Mouse (Mus musculus) small intestine, adult 2 months (tissue): ENCODE data around the gene Gm20696. TPM values are rescaled to one million over a fixed set of nuclear protein-coding genes. Genes with fewer than 3 reads are reported as not detected.
A peak's percentile ranks its signal among the peaks of the same experiment; 100 is the strongest.

Experiments
- H3K27ac ChIP-seq: fragments of 200-500 bp; 2 replicates; pipeline ENCODE4 v1.5.1; 2012; ENCODE audit warnings: low read depth, low read length, control low read depth, inconsistent platforms; ENCODE audit not compliant: insufficient read depth
- H3K27me3 ChIP-seq: fragments of 200-500 bp; 2 replicates; pipeline ENCODE4 v1.6.1; 2012; ENCODE audit warnings: mild to moderate bottlenecking, moderate library complexity, low read length, inconsistent platforms; ENCODE audit not compliant: control insufficient read depth, insufficient read depth
- H3K36me3 ChIP-seq: fragments of 200-500 bp; 2 replicates; pipeline ENCODE4 v1.6.1; 2012; ENCODE audit warnings: mild to moderate bottlenecking, low read length, control low read depth, inconsistent platforms; ENCODE audit not compliant: control insufficient read depth, insufficient read depth
- H3K4me1 ChIP-seq: fragments of 200-500 bp; 2 replicates; pipeline ENCODE4 v1.6.1; 2012; ENCODE audit warnings: low read length, inconsistent platforms, mixed read lengths; ENCODE audit not compliant: control insufficient read depth, insufficient read depth, insufficient read length
- H3K4me3 ChIP-seq: fragments of 200-500 bp; 2 replicates; pipeline ENCODE4 v1.5.1; 2012; ENCODE audit warnings: low read depth, mild to moderate bottlenecking, control low read depth, inconsistent platforms, low read length, moderate library complexity
- CTCF ChIP-seq: fragments of 200-500 bp; IDR thresholded peaks from 2 replicates; pipeline ENCODE4 v1.5.1; 2012; ENCODE audit warnings: low read depth, mild to moderate bottlenecking, control low read depth, inconsistent platforms, low read length, moderate library complexity, mixed read lengths; ENCODE audit not compliant: insufficient replicate concordance, insufficient read length; ENCODE audit errors: extremely low read depth
- POLR2A ChIP-seq: fragments of 200-500 bp; IDR thresholded peaks from 2 replicates; pipeline ENCODE4 v1.6.1; 2012; ENCODE audit warnings: low read depth, mild to moderate bottlenecking, control low read depth, inconsistent platforms, low read length, moderate library complexity
- WGBS: fragments of 180-500 bp; shearing (Covaris S2); methylation state at CpG from one replicate; pipeline ENCODE4 v1.1.7; 2018; 5-methylcytosine and 5-hydroxymethylcytosine counted together
- polyA plus RNA-seq: library from polyadenylated mRNA; depleted of rRNA; stranded (reverse); fragments of >200 nt; gene quantifications from 2 replicates; pipeline ENCODE4 v1.2.3, GENCODE M21; 2012

The Gm20696 gene
- polyA plus RNA-seq, 1 experiment = 0.57 TPM

DNA sequence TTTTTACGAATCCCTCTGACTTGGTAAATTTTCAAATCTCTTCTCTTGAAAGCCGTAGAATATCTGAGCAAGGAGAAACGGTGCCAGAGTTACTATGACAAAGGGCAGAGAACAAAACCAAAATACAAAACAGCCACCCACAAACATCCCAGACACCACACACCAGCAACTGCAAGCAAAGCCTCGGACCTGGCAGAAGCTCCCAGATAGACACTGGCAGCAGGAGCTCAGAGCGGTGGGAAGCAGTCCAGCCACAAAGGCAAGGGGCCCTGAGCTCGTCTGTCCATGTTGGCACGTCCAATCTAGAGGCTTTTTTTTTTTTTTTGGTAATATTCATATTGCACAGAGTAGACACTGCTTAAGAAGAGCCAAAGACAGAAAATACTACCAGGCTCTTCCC lies 202.7 kb downstream of the Gm20696 start:
- WGBS = 88% methylated on average over 7 of the region's 7 CpGs
- Histone ChIP-seq H3K36me3 (peaks cover 3% of the 10 kb centered on the region), H3K27me3 (no peaks in the 10 kb centered on the region), H3K27ac (no peak overlapping the region), H3K4me1 (no peaks in the 10 kb centered on the region; the same call in none of the 2 replicates), H3K4me3 (no peak overlapping the region)
- TF ChIP-seq CTCF (no peak), POLR2A (no peak)

DNA sequence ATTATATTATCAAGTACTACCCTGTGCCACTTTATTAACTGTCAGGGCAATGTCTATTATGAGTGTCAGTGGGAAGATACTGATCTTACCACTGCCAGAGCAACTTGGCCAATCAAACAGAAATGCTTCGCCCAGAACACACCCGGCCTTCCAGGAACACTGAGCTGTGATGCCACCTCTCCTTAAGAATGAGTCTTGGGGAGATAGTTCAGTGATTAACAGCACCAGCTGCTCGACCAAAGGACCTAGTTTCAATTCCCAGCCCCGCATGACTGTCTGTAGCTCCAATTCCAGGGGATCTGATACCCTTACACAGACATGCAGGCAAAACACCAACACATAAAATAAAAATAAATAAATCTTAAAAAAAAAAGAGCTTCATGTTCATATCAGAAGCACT lies 207.8 kb downstream of the Gm20696 start:
- WGBS = 56% methylated on average over 4 of the region's 4 CpGs
- H3K4me1 ChIP-seq = peaks cover 3% of the 10 kb centered on the region; the same call in 1 of the 2 replicates
- no peak overlapping the region for H3K4me3 ChIP-seq
- no peaks in the 10 kb centered on the region for H3K27me3 ChIP-seq
- no peak overlapping the region for H3K27ac ChIP-seq
- H3K36me3 ChIP-seq = 0 out of 2 replicates have a peak, but pooled peaks cover 2% of the 10 kb centered on the region
- no peak for TF ChIP-seq POLR2A
- no peak for TF ChIP-seq CTCF

DNA sequence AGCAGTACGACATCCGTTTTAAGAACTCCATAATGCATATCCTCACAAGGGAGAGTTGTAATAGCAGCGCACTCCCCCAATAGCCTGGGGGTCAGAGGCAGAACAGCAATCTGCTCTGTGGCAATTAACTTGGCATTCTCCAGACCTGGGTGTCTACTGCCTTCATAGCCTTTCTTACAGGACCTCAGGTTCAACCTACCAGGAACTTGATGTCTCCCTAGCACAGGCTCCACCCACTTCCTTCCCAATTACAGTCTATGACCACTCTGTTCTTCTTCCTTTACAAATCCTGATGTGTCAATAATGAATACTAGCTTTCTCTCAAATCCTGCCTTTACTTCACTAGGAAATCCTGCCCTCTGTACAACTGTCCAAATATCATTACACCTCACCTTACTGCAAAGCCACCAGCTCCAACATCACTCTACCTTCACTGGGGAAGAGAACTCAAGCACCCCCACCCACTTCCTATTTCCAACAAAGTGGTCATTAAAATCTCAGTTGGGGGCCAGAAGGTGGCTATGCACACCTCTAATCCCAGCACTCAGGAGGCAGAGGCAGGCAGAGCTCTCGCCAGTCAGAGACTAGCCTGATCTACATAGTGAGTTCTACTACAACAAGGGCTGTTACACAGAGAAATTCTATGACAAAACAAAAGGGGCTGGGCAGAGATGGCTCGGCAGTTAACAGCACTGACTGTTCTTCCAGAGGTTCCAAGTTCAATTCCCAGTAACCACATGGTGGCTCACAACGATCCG lies 212.7 kb downstream of the Gm20696 start:
- no peaks in the 10 kb centered on the region for H3K36me3 ChIP-seq
- no peak overlapping the region for H3K27ac ChIP-seq
- WGBS = 95% methylated on average over 7 of the region's 7 CpGs
- peaks cover 14% of the 10 kb centered on the region; the same call in 1 of the 2 replicates for H3K4me1 ChIP-seq
- TF ChIP-seq POLR2A (no peak), CTCF (no peak)
- no peaks in the 10 kb centered on the region for H3K27me3 ChIP-seq
- H3K4me3 ChIP-seq = no peak overlapping the region

DNA sequence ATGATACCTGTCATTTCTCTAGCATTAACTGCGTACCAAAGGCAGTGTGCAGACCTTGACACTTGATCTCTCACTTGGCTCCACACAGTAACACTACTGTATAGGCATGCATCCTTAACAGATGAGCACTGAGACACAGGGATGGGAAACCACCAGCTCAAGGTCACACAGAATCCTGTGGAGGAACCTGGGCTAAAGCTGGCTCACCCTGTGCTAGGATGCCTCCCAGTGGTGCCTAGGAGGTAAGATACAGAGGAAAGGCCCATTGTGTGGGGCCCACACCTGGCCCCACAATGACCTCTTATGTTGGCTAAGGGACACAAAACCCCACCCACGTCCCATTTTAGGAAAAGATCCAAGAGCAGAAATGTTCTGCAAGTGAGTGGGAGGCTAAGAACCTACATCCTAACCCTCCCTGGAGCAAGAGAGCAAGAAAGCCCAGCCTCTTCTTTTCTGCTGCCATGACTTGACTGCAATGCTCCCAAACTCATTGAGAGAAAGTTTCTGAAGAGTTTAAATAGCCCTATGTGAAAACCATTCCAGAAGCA lies 213.9 kb downstream of the Gm20696 start:
- H3K4me1 ChIP-seq = peaks cover 11% of the 10 kb centered on the region; the same call in 1 of the 2 replicates
- H3K36me3 ChIP-seq = no peaks in the 10 kb centered on the region
- WGBS = 51% methylated on average over 2 of the region's 2 CpGs
- H3K27ac ChIP-seq = no peak overlapping the region
- H3K27me3 ChIP-seq = no peaks in the 10 kb centered on the region
- no peak overlapping the region for H3K4me3 ChIP-seq
- TF ChIP-seq CTCF (peak; percentile 33; the same call in 1 of the 2 replicates), POLR2A (no peak)

DNA sequence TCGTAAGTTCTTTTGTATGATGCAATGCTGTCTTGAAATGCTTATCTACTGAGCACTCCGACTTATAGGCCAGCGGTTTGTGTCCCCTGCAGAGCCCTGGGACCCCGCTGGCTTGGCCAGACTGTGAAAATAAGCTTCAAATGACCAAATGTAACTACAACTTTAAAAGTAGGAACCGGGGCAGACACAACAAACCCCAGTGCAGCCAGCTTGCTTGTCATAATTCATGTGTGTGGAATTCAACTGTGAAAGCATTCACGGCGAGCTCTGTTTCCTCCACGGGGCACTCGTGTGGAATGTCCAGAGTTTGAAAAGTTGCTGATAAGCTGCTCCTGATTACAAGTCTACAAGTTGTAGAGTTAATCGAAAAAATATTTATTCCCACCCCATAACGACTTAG lies 215.1 kb downstream of the Gm20696 start:
- H3K36me3 ChIP-seq = no peaks in the 10 kb centered on the region
- H3K27me3 ChIP-seq = no peaks in the 10 kb centered on the region
- H3K27ac ChIP-seq = no peak overlapping the region
- H3K4me1 ChIP-seq = peaks cover 11% of the 10 kb centered on the region; the same call in 1 of the 2 replicates
- WGBS = 61% methylated on average over 11 of the region's 11 CpGs
- no peak overlapping the region for H3K4me3 ChIP-seq
- no peak for TF ChIP-seq CTCF
- TF ChIP-seq POLR2A = no peak

DNA sequence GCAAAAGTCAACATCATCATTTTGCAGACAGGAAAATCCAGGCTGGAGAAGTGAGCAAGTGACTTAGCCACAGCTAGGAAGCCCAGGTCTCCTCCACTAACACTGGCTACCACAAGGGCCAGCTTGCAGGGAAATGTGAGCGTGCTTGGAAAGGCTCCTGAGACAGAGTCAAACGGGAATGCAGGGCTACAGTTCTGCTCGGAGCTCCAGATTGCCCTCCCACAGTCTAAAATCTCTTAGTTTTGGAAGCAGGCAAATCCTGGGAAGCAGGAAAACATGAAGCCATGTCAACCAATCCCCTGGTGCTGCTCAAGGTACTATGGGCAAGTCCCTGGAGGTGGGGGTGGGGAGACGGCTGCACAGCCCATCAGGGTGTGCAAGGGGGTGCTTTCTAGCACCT lies 219.2 kb downstream of the Gm20696 start:
- TF ChIP-seq POLR2A = no peak
- WGBS = 91% methylated on average over 4 of the region's 4 CpGs
- H3K4me3 ChIP-seq = no peak overlapping the region
- H3K36me3 ChIP-seq = no peaks in the 10 kb centered on the region
- no peaks in the 10 kb centered on the region for H3K27me3 ChIP-seq
- peaks cover 3% of the 10 kb centered on the region; the same call in 1 of the 2 replicates for H3K4me1 ChIP-seq
- H3K27ac ChIP-seq = no peak overlapping the region

DNA sequence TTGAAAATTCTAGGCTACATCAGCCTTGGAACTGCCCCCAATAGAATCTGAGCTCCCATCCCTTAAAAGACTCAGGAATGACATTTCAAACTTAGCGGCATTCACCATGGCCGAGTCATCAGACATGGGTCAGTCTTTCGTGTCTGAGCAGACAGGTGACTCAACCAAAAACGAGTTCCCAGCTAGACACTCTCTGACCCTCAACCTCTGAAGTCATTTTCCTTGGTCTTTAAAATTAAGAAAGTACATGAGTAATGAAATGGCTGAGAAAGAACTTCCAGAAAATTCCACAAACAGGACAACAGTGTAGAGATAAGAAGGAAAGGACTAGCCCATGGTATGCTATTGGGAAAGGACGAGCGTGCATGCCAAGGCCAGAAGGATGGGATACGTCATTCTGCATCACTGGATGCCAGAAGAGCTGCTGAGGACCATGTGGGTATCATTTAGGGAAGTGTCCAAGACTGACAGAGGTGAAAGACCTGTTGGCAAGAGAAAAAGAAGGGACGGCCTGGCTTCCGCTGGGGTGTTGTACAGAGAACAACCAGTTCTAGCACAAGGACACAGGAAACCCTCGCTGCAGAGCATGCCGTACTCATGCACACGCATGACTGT lies 219.7 kb downstream of the Gm20696 start:
- no peaks in the 10 kb centered on the region for H3K27me3 ChIP-seq
- 95% methylated on average over 12 of the region's 12 CpGs for WGBS
- H3K27ac ChIP-seq = no peak overlapping the region
- TF ChIP-seq POLR2A (no peak), CTCF (no peak)
- peaks cover 2% of the 10 kb centered on the region; the same call in 1 of the 2 replicates for H3K4me1 ChIP-seq
- no peak overlapping the region for H3K4me3 ChIP-seq
- H3K36me3 ChIP-seq = no peaks in the 10 kb centered on the region
